In the genomic region with DNA sequence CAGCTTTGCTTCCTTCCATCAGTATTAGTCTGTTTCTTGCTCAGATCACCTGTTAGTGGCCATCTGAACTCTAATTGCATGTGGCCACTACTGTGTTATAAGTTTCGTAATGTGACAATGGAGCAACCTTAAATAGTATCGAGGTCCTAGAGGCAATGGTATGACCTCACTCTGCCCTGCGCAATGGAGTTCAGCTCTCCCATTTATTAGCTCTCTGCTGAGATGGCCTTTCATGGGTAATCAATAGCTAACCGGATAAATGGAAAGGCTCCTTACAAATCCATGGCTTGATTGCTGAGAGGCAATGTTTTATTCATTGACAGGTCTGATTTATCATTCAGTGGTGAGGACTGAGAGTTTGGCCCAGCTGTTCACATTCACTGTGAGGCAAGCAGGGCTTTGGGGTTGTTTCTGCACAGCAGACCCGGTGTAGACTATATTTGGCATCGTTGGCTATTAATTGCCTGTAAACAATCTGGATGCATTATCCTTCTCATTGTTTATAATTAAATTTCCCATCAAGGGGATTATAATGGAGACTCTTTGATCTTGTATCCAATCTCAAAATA, we compare ENCODE assay signal across 20 mouse cellular contexts.
DNase-seq lines count a peak whose midpoint lies in the region; ATAC-seq lines count a peak whose summit lies in the region.
"Had no signal": no experiment of that assay in that cellular context is flagged by ENCODE, and none has a peak within 500 bp of the region (broad histone marks: within the 10 kb centered on the region; RNA-seq: fewer than 3 reads in every experiment).

No protein-coding gene starts in this region.

- no peak overlapping the region for H3K4me3 ChIP-seq in forebrain, embryonic 16.5 days (replicated peaks; ENCODE audit: low read length)
- H3K4me3 ChIP-seq in forebrain, embryonic 12.5 days (replicated peaks) = no peak overlapping the region
- no peak overlapping the region for H3K4me3 ChIP-seq in hindbrain, embryonic 12.5 days
- no peak overlapping the region for H3K4me3 ChIP-seq in hindbrain, embryonic 14.5 days (replicated peaks; ENCODE audit: low read length)
- H3K4me3 ChIP-seq in neural tube, embryonic 13.5 days = no peak overlapping the region
- H3K4me3 ChIP-seq: embryonic facial prominence, embryonic 10.5 days; forebrain, embryonic 15.5 days; heart, embryonic 13.5 days had no signal

- ATAC-seq in forebrain, embryonic 16.5 days = peak; percentile 50; the same call in 1 of the 2 replicates
- ATAC-seq in forebrain, embryonic 12.5 days (ENCODE audit: low FRiP score) = no peak
- ATAC-seq in hindbrain, embryonic 12.5 days (ENCODE audit: low FRiP score) = 0 out of 2 replicates have a peak, but pooled peaks have one; percentile 32
- ATAC-seq in hindbrain, embryonic 14.5 days (ENCODE audit: low FRiP score) = no peak
- ATAC-seq in neural tube, embryonic 13.5 days (ENCODE audit: low read depth) = no peak
- ATAC-seq in activated CD4-positive, CD25-positive, alpha-beta regulatory T cell, adult 4 months = no peak
- ATAC-seq: forebrain, embryonic 15.5 days; intestine, embryonic 16.5 days; Patski had no signal

- H3K27ac ChIP-seq in forebrain, embryonic 16.5 days (ENCODE audit: low read length) = no peak overlapping the region
- H3K27ac ChIP-seq in forebrain, embryonic 12.5 days = no peak overlapping the region
- H3K27ac ChIP-seq in hindbrain, embryonic 12.5 days = no peak overlapping the region
- no peak overlapping the region for H3K27ac ChIP-seq in hindbrain, embryonic 14.5 days
- 0 out of 2 replicates have a peak overlapping the region, but pooled peaks have one; percentile 9 for H3K27ac ChIP-seq in neural tube, embryonic 13.5 days (replicated peaks)
- H3K27ac ChIP-seq: embryonic facial prominence, embryonic 10.5 days; forebrain, embryonic 15.5 days; heart, embryonic 13.5 days had no signal

- no peak for DNase-seq in hindbrain, embryonic 14.5 days (ENCODE audit: low spot score)
- DNase-seq in neural tube, embryonic 10.5 days (ENCODE audit: extremely low spot score, low spot score) = no peak
- DNase-seq: adrenal gland, adult 2 months; adrenal gland, postnatal 25 days; cerebellum, adult 2 months; cerebellum, postnatal 10 days; gastrocnemius, postnatal 14 days; heart, postnatal 36 days; kidney, adult 2 months had no signal

- no peaks in the 10 kb centered on the region for H3K9me3 ChIP-seq in forebrain, embryonic 16.5 days (ENCODE audit: control insufficient read depth, low read length)
- no peaks in the 10 kb centered on the region for H3K9me3 ChIP-seq in forebrain, embryonic 12.5 days
- H3K9me3 ChIP-seq in hindbrain, embryonic 12.5 days (replicated peaks) = no peaks in the 10 kb centered on the region
- H3K9me3 ChIP-seq in hindbrain, embryonic 14.5 days (ENCODE audit: control insufficient read depth, low read length) = no peaks in the 10 kb centered on the region
- no peaks in the 10 kb centered on the region for H3K9me3 ChIP-seq in neural tube, embryonic 13.5 days
- H3K9me3 ChIP-seq: embryonic facial prominence, embryonic 10.5 days; forebrain, embryonic 15.5 days; heart, embryonic 13.5 days had no signal

- H3K4me1 ChIP-seq in forebrain, embryonic 16.5 days (replicated peaks; ENCODE audit: control insufficient read depth, insufficient read depth, low read length) = no peaks in the 10 kb centered on the region
- H3K4me1 ChIP-seq in forebrain, embryonic 12.5 days = peaks cover 7% of the 10 kb centered on the region; the same call in 1 of the 2 replicates
- no peaks in the 10 kb centered on the region for H3K4me1 ChIP-seq in hindbrain, embryonic 12.5 days
- peaks cover 5% of the 10 kb centered on the region; the same call in 1 of the 2 replicates for H3K4me1 ChIP-seq in hindbrain, embryonic 14.5 days (replicated peaks; ENCODE audit: control insufficient read depth, insufficient read depth, low read length)
- peaks cover 17% of the 10 kb centered on the region for H3K4me1 ChIP-seq in neural tube, embryonic 13.5 days (replicated peaks)
- H3K4me1 ChIP-seq: embryonic facial prominence, embryonic 10.5 days; forebrain, embryonic 15.5 days; heart, embryonic 13.5 days had no signal

- no peak overlapping the region for H3K4me2 ChIP-seq in forebrain, embryonic 16.5 days (ENCODE audit: low read length)
- no peak overlapping the region for H3K4me2 ChIP-seq in forebrain, embryonic 12.5 days
- H3K4me2 ChIP-seq in hindbrain, embryonic 12.5 days (replicated peaks) = no peak overlapping the region
- H3K4me2 ChIP-seq in hindbrain, embryonic 14.5 days (replicated peaks) = no peak overlapping the region
- no peak overlapping the region for H3K4me2 ChIP-seq in neural tube, embryonic 13.5 days
- H3K4me2 ChIP-seq: forebrain, embryonic 15.5 days; heart, embryonic 13.5 days had no signal

- 53% methylated on average over 6 of the region's 6 CpGs for WGBS in forebrain, embryonic 16.5 days
- 62% methylated on average over 6 of the region's 6 CpGs for WGBS in forebrain, embryonic 12.5 days
- 49% methylated on average over 6 of the region's 6 CpGs for WGBS in hindbrain, embryonic 12.5 days
- WGBS in hindbrain, embryonic 14.5 days = 43% methylated on average over 6 of the region's 6 CpGs
- WGBS in neural tube, embryonic 13.5 days = 29% methylated on average over 6 of the region's 6 CpGs

- no peaks in the 10 kb centered on the region for H3K27me3 ChIP-seq in forebrain, embryonic 16.5 days (replicated peaks; ENCODE audit: control insufficient read depth, insufficient read depth, low read length)
- H3K27me3 ChIP-seq in forebrain, embryonic 12.5 days = no peaks in the 10 kb centered on the region
- H3K27me3 ChIP-seq in hindbrain, embryonic 12.5 days = no peaks in the 10 kb centered on the region
- H3K27me3 ChIP-seq in hindbrain, embryonic 14.5 days (ENCODE audit: control insufficient read depth, insufficient read depth, low read length) = no peaks in the 10 kb centered on the region
- H3K27me3 ChIP-seq in neural tube, embryonic 13.5 days = no peaks in the 10 kb centered on the region
- H3K27me3 ChIP-seq: CH12.LX; forebrain, embryonic 15.5 days; heart, embryonic 13.5 days; Patski had no signal

- no peaks in the 10 kb centered on the region for H3K36me3 ChIP-seq in forebrain, embryonic 16.5 days (ENCODE audit: control insufficient read depth, insufficient read depth)
- no peaks in the 10 kb centered on the region for H3K36me3 ChIP-seq in forebrain, embryonic 12.5 days (replicated peaks)
- no peaks in the 10 kb centered on the region for H3K36me3 ChIP-seq in hindbrain, embryonic 12.5 days
- no peaks in the 10 kb centered on the region for H3K36me3 ChIP-seq in hindbrain, embryonic 14.5 days (replicated peaks; ENCODE audit: control insufficient read depth, insufficient read depth)
- H3K36me3 ChIP-seq in neural tube, embryonic 13.5 days = no peaks in the 10 kb centered on the region
- H3K36me3 ChIP-seq: embryonic facial prominence, embryonic 10.5 days; forebrain, embryonic 15.5 days; heart, embryonic 13.5 days had no signal

- H3K9ac ChIP-seq in forebrain, embryonic 16.5 days (replicated peaks; ENCODE audit: low read depth, low read length) = no peak overlapping the region
- no peak overlapping the region for H3K9ac ChIP-seq in forebrain, embryonic 12.5 days
- no peak overlapping the region for H3K9ac ChIP-seq in hindbrain, embryonic 12.5 days
- no peak overlapping the region for H3K9ac ChIP-seq in hindbrain, embryonic 14.5 days
- H3K9ac ChIP-seq in neural tube, embryonic 13.5 days = no peak overlapping the region
- H3K9ac ChIP-seq: forebrain, embryonic 15.5 days; heart, embryonic 13.5 days had no signal

Comparison
In these comparisons a context has a peak if more than half of its experiments do, and no peak if none do; other contexts are left out.
1. ATAC-seq: peak in forebrain, embryonic 16.5 days (single experiment) and hindbrain, embryonic 12.5 days (single experiment); none in forebrain, embryonic 12.5 days (single experiment), hindbrain, embryonic 14.5 days (single experiment), neural tube, embryonic 13.5 days (single experiment) and activated CD4-positive, CD25-positive, alpha-beta regulatory T cell, adult 4 months (single experiment).